Mouse (Mus musculus) hematopoietic multipotent progenitor cell, adult 10-12 weeks (in vitro differentiated cells): ENCODE measurements around the gene Cstad. TPM values are rescaled to one million over a fixed set of nuclear protein-coding genes. Genes with fewer than 3 reads are reported as not detected.

Source experiments
- polyA plus RNA-seq: library from polyadenylated mRNA; stranded (reverse); fragments of >175 nt; gene quantifications from 2 replicates; pipeline ENCODE4 v1.2.3, GENCODE M21; 2012; ENCODE audit warnings: low replicate concordance

Gene Cstad
- 0.87 and 1.2 TPM in 2 replicates for polyA plus RNA-seq

GRCm38 (mm10) chr2:30594641-30595379 is at the start of gene Cstad:
TSS of gene Cstad (plus strand) at chr2:30595040.

Other genes with a start within 250 kb of the Cstad start
- 52.4 and 84.3 TPM in 2 replicates for gene Sh3glb2, start 235.7 kb upstream of the Cstad start, polyA plus RNA-seq
- 9.1 and 10.1 TPM in 2 replicates for gene Miga2, start 230.8 kb upstream of the Cstad start, polyA plus RNA-seq
- gene Dolpp1, start 202.8 kb upstream of the Cstad start, polyA plus RNA-seq: 20.7 and 37.4 TPM in 2 replicates
- gene Crat, start 179.2 kb upstream of the Cstad start, polyA plus RNA-seq: 40.2 and 81.9 TPM in 2 replicates
- 364 and 511 TPM in 2 replicates for gene Ptpa, start 179.0 kb upstream of the Cstad start, polyA plus RNA-seq
- 3.1 and 10.1 TPM in 2 replicates for gene Ier5l, start 120.8 kb upstream of the Cstad start, polyA plus RNA-seq
- 1.5 and 4.6 TPM in 2 replicates for gene 1700001O22Rik, start 208.6 kb downstream of the Cstad start, polyA plus RNA-seq
- gene Ntmt1, start 212.8 kb downstream of the Cstad start, polyA plus RNA-seq: 17.3 and 19.7 TPM in 2 replicates
- 32.8 and 58.8 TPM in 2 replicates for gene Asb6, start 235.3 kb downstream of the Cstad start, polyA plus RNA-seq
- gene Prrx2, start 239.9 kb downstream of the Cstad start, polyA plus RNA-seq: 0.46 TPM in 1 of 2 replicates, not detected in the other